21 mouse cellular contexts compared by ENCODE assay signal in the genomic region with DNA sequence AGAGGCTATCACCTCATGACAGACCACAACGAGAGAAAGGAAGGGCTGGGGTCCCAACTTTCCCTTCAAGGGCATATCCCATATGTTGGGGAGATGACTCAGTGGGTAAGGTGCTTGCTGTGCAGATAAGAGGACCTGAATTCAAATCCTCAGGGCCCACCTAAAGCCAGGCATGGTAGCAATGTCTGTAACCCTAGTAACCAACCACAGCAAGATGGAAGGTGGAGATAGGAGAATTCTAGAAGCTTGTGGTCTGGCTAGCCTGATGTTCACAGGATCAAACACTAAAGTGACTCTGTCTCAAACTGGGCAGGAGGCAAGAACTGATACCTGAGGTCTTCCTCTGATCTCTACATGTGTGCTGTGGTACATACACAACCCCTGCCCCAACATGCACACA.
"Had no signal": no experiment of that assay in that cellular context is flagged by ENCODE, and none has a peak within 500 bp of the region (broad histone marks: within the 10 kb centered on the region; RNA-seq: fewer than 3 reads in every experiment).

No protein-coding gene starts in this region.

- H3K36me3 ChIP-seq: liver, embryonic 15.5 days; lung, embryonic 15.5 days; midbrain, embryonic 10.5 days; midbrain, embryonic 13.5 days; neural tube, embryonic 13.5 days; stomach, embryonic 15.5 days had no signal

- H3K27me3 ChIP-seq: liver, embryonic 15.5 days; lung, embryonic 15.5 days; midbrain, embryonic 13.5 days; neural tube, embryonic 13.5 days; stomach, embryonic 15.5 days had no signal

- H3K4me3 ChIP-seq: liver, embryonic 15.5 days; lung, embryonic 15.5 days; midbrain, embryonic 10.5 days; midbrain, embryonic 13.5 days; myocyte; neural tube, embryonic 13.5 days; stomach, embryonic 15.5 days had no signal

- H3K27ac ChIP-seq: liver, embryonic 15.5 days; lung, embryonic 15.5 days; midbrain, embryonic 10.5 days; midbrain, embryonic 13.5 days; neural tube, embryonic 13.5 days; stomach, embryonic 15.5 days had no signal

- ATAC-seq: midbrain, embryonic 13.5 days; midbrain, embryonic 16.5 days had no signal

- H3K9me3 ChIP-seq: liver, embryonic 15.5 days; lung, embryonic 15.5 days; midbrain, embryonic 10.5 days; midbrain, embryonic 13.5 days; neural tube, embryonic 13.5 days; stomach, embryonic 15.5 days had no signal

- DNase-seq: kidney, adult 11 months; kidney, adult 9 months; kidney, postnatal 14 days; kidney, postnatal 4 days; left cerebral cortex, postnatal 4 days; lung, adult 18-20 months; lung, postnatal 10 days; lung, postnatal 4 days; retina, postnatal 1 day; right cerebral cortex, postnatal 25 days; spleen, adult 18-20 months; thymus, postnatal 25 days had no signal

- H3K4me2 ChIP-seq: liver, embryonic 11.5 days; liver, embryonic 15.5 days; lung, embryonic 15.5 days; midbrain, embryonic 13.5 days; neural tube, embryonic 13.5 days; stomach, embryonic 15.5 days had no signal

- H3K4me1 ChIP-seq: liver, embryonic 15.5 days; midbrain, embryonic 10.5 days; midbrain, embryonic 13.5 days; neural tube, embryonic 13.5 days; stomach, embryonic 15.5 days had no signal

- H3K9ac ChIP-seq: liver, embryonic 15.5 days; lung, embryonic 15.5 days; midbrain, embryonic 13.5 days; neural tube, embryonic 13.5 days; stomach, embryonic 15.5 days had no signal
